Mouse (Mus musculus) liver, postnatal 0 days (tissue): ENCODE results near the gene Nrros. TPM values are rescaled to one million over a fixed set of nuclear protein-coding genes. Genes with fewer than 3 reads are reported as not detected.

Source experiments
- ATAC-seq: fragments of 200-750 bp; cut with Nextera tagmentation; 2 replicates; pipeline ENCODE4 v1.8.0; 2017; ENCODE audit warnings: mild to moderate bottlenecking, moderate library complexity
- DNase-seq: peaks from one replicate; pipeline ENCODE4 v3.0.0-alpha.2; 2016
- H3K27ac ChIP-seq: fragments of 300-500 bp; sonication (generic); 2 replicates; pipeline ENCODE4 v1.5.1; 2014; ENCODE audit warnings: antibody characterized with exemption, moderate library complexity, mild to moderate bottlenecking, low read depth
- H3K27me3 ChIP-seq: fragments of 300-500 bp; sonication (generic); 2 replicates; pipeline ENCODE4 v1.6.1; 2014; ENCODE audit warnings: low read length, control low read depth, mixed read lengths; ENCODE audit not compliant: insufficient read depth
- H3K36me3 ChIP-seq: fragments of 300-500 bp; sonication (generic); replicated peaks from 2 replicates; pipeline ENCODE4 v1.6.1; 2014; ENCODE audit warnings: mild to moderate bottlenecking, control low read depth, low read length, moderate library complexity, mixed read lengths; ENCODE audit not compliant: insufficient read depth
- H3K4me1 ChIP-seq: fragments of 300-500 bp; sonication (generic); 2 replicates; pipeline ENCODE4 v1.6.1; 2014; ENCODE audit warnings: antibody characterized with exemption, mild to moderate bottlenecking, control low read depth; ENCODE audit not compliant: insufficient read depth
- H3K4me2 ChIP-seq: fragments of 300-500 bp; sonication (generic); 2 replicates; pipeline ENCODE4 v1.6.1; 2014; ENCODE audit warnings: low read depth, mild to moderate bottlenecking, low read length, moderate library complexity, mixed read lengths
- H3K4me3 ChIP-seq: fragments of 300-500 bp; sonication (generic); 2 replicates; pipeline ENCODE4 v1.5.1; 2014; ENCODE audit warnings: low read depth, low read length
- H3K9ac ChIP-seq: fragments of 300-500 bp; sonication (generic); replicated peaks from 2 replicates; pipeline ENCODE4 v1.6.1; 2014; ENCODE audit warnings: mild to moderate bottlenecking, moderate library complexity
- H3K9me3 ChIP-seq: fragments of 300-500 bp; sonication (generic); 2 replicates; pipeline ENCODE4 v1.6.1; 2016; ENCODE audit warnings: mild to moderate bottlenecking, control low read depth, low read length, mixed read lengths
- CTCF ChIP-seq: sonication (generic); IDR thresholded peaks from 2 replicates; pipeline ENCODE4 v1.5.1; 2016; ENCODE audit warnings: antibody characterized with exemption, low read depth
- EP300 ChIP-seq: IDR thresholded peaks from 2 replicates; pipeline ENCODE4 v1.6.1; 2016; ENCODE audit warnings: antibody characterized with exemption, low read depth, mild to moderate bottlenecking
- WGBS: fragments of 180-500 bp; shearing (Covaris S2); extraction: QIAGEN DNeasy Blood & Tissue Kit; methylation state at CpG from one replicate; pipeline ENCODE4 v1.1.7; 2014; ENCODE audit not compliant: insufficient replicate concordance; 5-methylcytosine and 5-hydroxymethylcytosine counted together
- polyA plus RNA-seq: library from polyadenylated mRNA; unstranded; fragments of >200 nt; fragmentation: Nextera tagmentation; extraction: Ambion mirVana; gene quantifications from 2 replicates; pipeline ENCODE4 v1.2.1, GENCODE M21; 2015

Nrros gene
- polyA plus RNA-seq, 1 experiment from 2014 or later = 20.5 TPM

DNA sequence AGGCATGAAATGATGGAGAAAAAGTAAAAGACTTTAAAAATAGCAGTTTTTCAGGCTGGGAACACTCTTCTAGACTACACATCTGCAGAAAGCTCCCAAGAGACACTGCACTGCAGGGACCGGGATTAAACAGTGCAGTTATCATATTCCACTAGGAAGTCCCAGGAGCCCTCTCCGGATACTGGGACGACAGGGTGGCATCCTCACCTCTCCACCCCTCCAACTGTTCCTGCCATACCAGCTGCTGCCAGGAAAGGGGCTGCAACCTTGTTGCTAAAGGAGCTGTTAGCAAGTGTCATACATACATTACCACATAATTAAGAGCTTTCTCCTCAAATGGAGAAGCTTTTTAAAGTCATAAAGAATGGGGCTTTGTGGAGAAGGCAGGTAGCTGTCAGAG lies 8.7 kb downstream of the Nrros start:
- TF ChIP-seq EP300 = no peak
- TF ChIP-seq CTCF = no peak
- no peaks in the 10 kb centered on the region for H3K9me3 ChIP-seq
- no peaks in the 10 kb centered on the region for H3K27me3 ChIP-seq
- H3K4me3 ChIP-seq = no peak overlapping the region
- DNase-seq (no peak), ATAC-seq (peak; percentile 6; the same call in 1 of the 2 replicates)
- H3K9ac ChIP-seq = no peak overlapping the region; the same call in 1 of the 2 replicates
- H3K4me2 ChIP-seq = no peak overlapping the region
- 60% methylated on average over 3 of the region's 3 CpGs for WGBS
- peaks cover 28% of the 10 kb centered on the region for H3K36me3 ChIP-seq
- peaks cover 6% of the 10 kb centered on the region; the same call in 1 of the 2 replicates for H3K4me1 ChIP-seq
- H3K27ac ChIP-seq = peak overlapping the region; percentile 85

- H3K4me1 ChIP-seq = peaks cover 6% of the 10 kb centered on the region; the same call in 1 of the 2 replicates
- DNase-seq (no peak), ATAC-seq (no peak)
- no peak overlapping the region for H3K4me3 ChIP-seq
- no peaks in the 10 kb centered on the region for H3K27me3 ChIP-seq
- H3K9ac ChIP-seq = no peak overlapping the region
- no peak overlapping the region for H3K27ac ChIP-seq
- H3K36me3 ChIP-seq = peaks cover 28% of the 10 kb centered on the region
- 0 out of 2 replicates have a peak overlapping the region, but pooled peaks have one; percentile 26 for H3K4me2 ChIP-seq
- WGBS = 68% methylated on average over 13 of the region's 13 CpGs
- TF ChIP-seq EP300 (no peak), CTCF (no peak)
- H3K9me3 ChIP-seq = no peaks in the 10 kb centered on the region
These were observed 11.0 kb downstream of the Nrros start for GRCm38 (mm10) chr16:32154437-32154836.

- 86% methylated on average over 1 of the region's 1 CpGs for WGBS
- Histone ChIP-seq H3K36me3 (peaks cover 28% of the 10 kb centered on the region), H3K4me3 (no peak overlapping the region), H3K4me2 (no peak overlapping the region), H3K9ac (no peak overlapping the region), H3K27ac (no peak overlapping the region), H3K9me3 (no peaks in the 10 kb centered on the region), H3K27me3 (no peaks in the 10 kb centered on the region), H3K4me1 (peaks cover 6% of the 10 kb centered on the region; the same call in 1 of the 2 replicates)
- no peak for DNase-seq
- no peak for TF ChIP-seq CTCF
- ATAC-seq = no peak
These were observed 11.4 kb downstream of the Nrros start for GRCm38 (mm10) chr16:32153976-32154375.

- H3K4me1 ChIP-seq = no peaks in the 10 kb centered on the region
- no peak overlapping the region for H3K4me2 ChIP-seq
- TF ChIP-seq EP300 = no peak
- 0 out of 2 replicates have a peak, but pooled peaks have one; percentile 22 for TF ChIP-seq CTCF
- H3K27ac ChIP-seq = no peak overlapping the region
- peaks cover 42% of the 10 kb centered on the region for H3K36me3 ChIP-seq
- no peak for DNase-seq
- H3K9ac ChIP-seq = no peak overlapping the region
- H3K4me3 ChIP-seq = no peak overlapping the region
- peak; percentile 48 for ATAC-seq
- H3K9me3 ChIP-seq = peaks cover 17% of the 10 kb centered on the region
- WGBS = 68% methylated on average over 10 of the region's 13 CpGs
- no peaks in the 10 kb centered on the region for H3K27me3 ChIP-seq
These were observed 17.7 kb downstream of the Nrros start for GRCm38 (mm10) chr16:32147589-32148207.

GRCm38 (mm10) chr16:32144592-32144991 lies 20.8 kb downstream of the Nrros start:
- Histone ChIP-seq H3K4me2 (no peak overlapping the region), H3K36me3 (peaks cover 47% of the 10 kb centered on the region), H3K9me3 (peaks cover 17% of the 10 kb centered on the region), H3K27ac (no peak overlapping the region), H3K27me3 (no peaks in the 10 kb centered on the region), H3K9ac (no peak overlapping the region), H3K4me1 (no peaks in the 10 kb centered on the region), H3K4me3 (no peak overlapping the region)
- TF ChIP-seq CTCF (no peak), EP300 (no peak)
- DNase-seq (no peak), ATAC-seq (no peak)
- 88% methylated on average over 17 of the region's 17 CpGs for WGBS

GRCm38 (mm10) chr16:32143766-32144165 lies 21.6 kb downstream of the Nrros start:
- H3K4me2 ChIP-seq = no peak overlapping the region
- DNase-seq (no peak), ATAC-seq (no peak)
- 95% methylated on average over 15 of the region's 15 CpGs for WGBS
- H3K27ac ChIP-seq = no peak overlapping the region
- no peaks in the 10 kb centered on the region for H3K27me3 ChIP-seq
- no peaks in the 10 kb centered on the region for H3K4me1 ChIP-seq
- no peak overlapping the region for H3K4me3 ChIP-seq
- no peak for TF ChIP-seq EP300
- TF ChIP-seq CTCF = no peak
- H3K9ac ChIP-seq = no peak overlapping the region
- peaks cover 47% of the 10 kb centered on the region for H3K36me3 ChIP-seq
- H3K9me3 ChIP-seq = peaks cover 17% of the 10 kb centered on the region

DNA sequence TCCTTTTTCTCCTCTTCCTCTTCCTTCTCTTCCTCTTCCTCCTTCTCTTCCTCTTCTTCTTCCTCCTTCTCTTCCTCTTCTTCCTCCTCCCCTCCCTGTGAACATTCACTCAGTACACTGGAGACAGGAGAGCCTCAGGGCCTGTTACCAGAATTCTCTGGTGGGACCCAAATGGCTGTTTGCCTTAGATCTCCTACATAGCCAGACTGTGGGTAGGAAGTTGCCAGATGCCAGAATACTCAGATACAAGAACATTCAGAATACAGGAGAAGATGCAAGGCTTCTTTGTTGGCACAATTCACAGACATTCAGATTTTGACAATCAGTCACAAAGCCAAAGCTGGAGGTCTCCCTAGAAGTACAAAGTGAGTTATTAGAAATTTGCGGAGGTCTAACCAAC lies 26.4 kb downstream of the Nrros start:
- H3K9ac ChIP-seq = no peak overlapping the region
- DNase-seq = no peak
- H3K4me2 ChIP-seq = no peak overlapping the region
- peaks cover 9% of the 10 kb centered on the region for H3K9me3 ChIP-seq
- WGBS = 100% methylated on average over 1 of the region's 1 CpGs
- no peak overlapping the region for H3K27ac ChIP-seq
- no peaks in the 10 kb centered on the region for H3K27me3 ChIP-seq
- no peaks in the 10 kb centered on the region for H3K4me1 ChIP-seq
- peaks cover 18% of the 10 kb centered on the region for H3K36me3 ChIP-seq
- H3K4me3 ChIP-seq = no peak overlapping the region
- TF ChIP-seq CTCF = no peak
- TF ChIP-seq EP300 = no peak
- no peak for ATAC-seq
